Mouse (Mus musculus) heart, postnatal 25 days (tissue): Measurements from ENCODE around the gene Cdh23. TPM values are rescaled to one million over a fixed set of nuclear protein-coding genes. Genes with fewer than 3 reads are reported as not detected.
"Not testable (repeated sequence)": the region's sequence is repeated elsewhere in the genome, so short reads cannot be mapped to it uniquely, and the experiment has no call there.

Source experiments
- DNase-seq: peaks from one replicate; pipeline ENCODE4 v3.0.0; 2022; ENCODE audit warnings: low spot score
- intact Hi-C: fragments of 180-260 bp; cut with DNase I; formaldehyde crosslinking; loops from one replicate; pipeline ENCODE4 v1.15.1; 2025
- total RNA-seq, 2 experiments: library from RNA; stranded (reverse); gene quantifications; 2 replicates each; pipeline ENCODE4 v1.2.3; 2021

Cdh23 gene
- 1 to 10 TPM; 5.4 to 5.9 TPM for total RNA-seq

- DNase-seq = no peak
- intact Hi-C loops = loop anchor here (2.0 kb wide), 1 partner anchor 288 kb away; no protein-coding TSS in a partner anchor
Measured at GRCm38 (mm10) chr10:60696390-60696789, at the start of gene Cdh23. TSS of gene Cdh23 (minus strand) at chr10:60696490.

GRCm38 (mm10) chr10:60744543-60745290, 48.4 kb upstream of the Cdh23 start:
- intact Hi-C loops = no loop called here
- no peak for DNase-seq

GRCm38 (mm10) chr10:60743681-60744080, 47.4 kb upstream of the Cdh23 start:
- DNase-seq = no peak
- intact Hi-C loops = no loop called here

GRCm38 (mm10) chr10:60742942-60743341, 46.7 kb upstream of the Cdh23 start:
- intact Hi-C loops = no loop called here
- DNase-seq = no peak

- intact Hi-C loops = not testable (repeated sequence)
Measured at GRCm38 (mm10) chr10:60742296-60742695, 46.0 kb upstream of the Cdh23 start.

GRCm38 (mm10) chr10:60741435-60741834, 45.1 kb upstream of the Cdh23 start:
- intact Hi-C loops = no loop called here
- no peak for DNase-seq

More at GRCm38 (mm10) chr10:60742296-60742695, 46.0 kb upstream of the Cdh23 start:
- not testable (repeated sequence) for DNase-seq

GRCm38 (mm10) chr10:60739619-60740363, 43.5 kb upstream of the Cdh23 start:
- DNase-seq = no peak

GRCm38 (mm10) chr10:60737886-60738640, 41.8 kb upstream of the Cdh23 start:
- intact Hi-C loops = no loop called here
- DNase-seq = no peak

More at GRCm38 (mm10) chr10:60739619-60740363, 43.5 kb upstream of the Cdh23 start:
- intact Hi-C loops = no loop called here

- DNase-seq = no peak
- intact Hi-C loops = no loop called here
Measured at GRCm38 (mm10) chr10:60737169-60737728, 41.0 kb upstream of the Cdh23 start.

- no peak for DNase-seq
- intact Hi-C loops = no loop called here
Measured at GRCm38 (mm10) chr10:60735737-60736136, 39.4 kb upstream of the Cdh23 start.

- no peak for DNase-seq
- intact Hi-C loops = no loop called here
Measured at GRCm38 (mm10) chr10:60733471-60733870, 37.2 kb upstream of the Cdh23 start.

- peak; percentile 21 for DNase-seq
- intact Hi-C loops = no loop called here
Measured at GRCm38 (mm10) chr10:60732397-60732861, 36.1 kb upstream of the Cdh23 start.

GRCm38 (mm10) chr10:60731742-60732141, 35.5 kb upstream of the Cdh23 start:
- no peak for DNase-seq
- intact Hi-C loops = no loop called here

- intact Hi-C loops = no loop called here
- no peak for DNase-seq
Measured at GRCm38 (mm10) chr10:60727301-60727700, 31.0 kb upstream of the Cdh23 start.

GRCm38 (mm10) chr10:60726896-60727295, 30.6 kb upstream of the Cdh23 start:
- intact Hi-C loops = no loop called here
- DNase-seq = no peak

GRCm38 (mm10) chr10:60724496-60724895, 28.2 kb upstream of the Cdh23 start:
- intact Hi-C loops = no loop called here
- DNase-seq = no peak

GRCm38 (mm10) chr10:60723345-60723744, 27.1 kb upstream of the Cdh23 start:
- intact Hi-C loops = no loop called here
- DNase-seq = no peak

GRCm38 (mm10) chr10:60721640-60722039, 25.4 kb upstream of the Cdh23 start:
- intact Hi-C loops = no loop called here
- no peak for DNase-seq

GRCm38 (mm10) chr10:60720461-60720860, 24.2 kb upstream of the Cdh23 start:
- intact Hi-C loops = no loop called here
- no peak for DNase-seq

GRCm38 (mm10) chr10:60718491-60718890, 22.2 kb upstream of the Cdh23 start:
- no peak for DNase-seq
- intact Hi-C loops = no loop called here
